Mouse (Mus musculus) megakaryocyte, embryonic 14.5 days (primary cell): ENCODE measurements around the gene Tle1.

Experiments
- FLI1 ChIP-seq: IDR thresholded peaks from 2 replicates; pipeline ENCODE4 v1.6.1; 2012; ENCODE audit warnings: low read length, inconsistent platforms, mixed read lengths
- GATA1 ChIP-seq: IDR thresholded peaks from 3 replicates; pipeline ENCODE4 v1.6.1; 2012; ENCODE audit warnings: mixed read lengths, low read length, inconsistent platforms, borderline replicate concordance

DNA sequence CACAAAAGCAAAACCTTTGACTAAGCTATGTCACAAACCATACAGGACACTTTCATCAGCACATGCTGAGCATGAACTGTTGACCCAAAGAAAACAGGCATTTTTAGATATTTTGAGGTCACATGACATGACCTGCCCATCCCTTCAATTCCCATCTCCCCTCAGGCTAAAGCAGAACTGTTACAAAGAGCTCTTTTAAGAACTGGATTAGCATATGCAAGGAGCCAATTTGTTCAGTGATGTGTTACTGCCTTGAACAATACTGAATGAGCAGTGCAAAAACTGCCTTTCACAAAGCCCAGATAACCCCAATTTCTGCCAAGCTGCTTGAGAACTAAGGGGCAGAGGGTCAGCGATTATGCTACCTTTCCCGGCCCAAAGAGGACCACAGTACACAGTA is 54.7 kb downstream of the Tle1 start:
- TF ChIP-seq GATA1, result no peak
- TF ChIP-seq FLI1, result no peak
